Mouse (Mus musculus): Measurements from ENCODE around the gene Gimap7.
"Not testable (repeated sequence)": the region's sequence is repeated elsewhere in the genome, so short reads cannot be mapped to it uniquely, and the experiment has no call there.

Gimap7 gene

GRCm38 (mm10) chr6:48718455-48718854 lies at the start of gene Gimap7, which contains the start of gene Gm28053:
Gimap7 (plus strand) TSS chr6:48718621.
Gm28053 (plus strand) TSS chr6:48718607.
- peak; percentile 92 for DNase-seq (ENCODE audit: low read depth, low spot score)

- peak; percentile 51 for DNase-seq (ENCODE audit: low read depth, low spot score)
These were observed 48.9 kb upstream of the Gimap7 start for GRCm38 (mm10) chr6:48669446-48669969.

- peak; percentile 62 for DNase-seq (ENCODE audit: low read depth, low spot score)
These were observed 43.9 kb upstream of the Gimap7 start for GRCm38 (mm10) chr6:48674291-48675058.

GRCm38 (mm10) chr6:48675400-48675930 lies 43.0 kb upstream of the Gimap7 start:
- DNase-seq (ENCODE audit: low read depth, low spot score) = no peak

GRCm38 (mm10) chr6:48675931-48676859 lies 42.2 kb upstream of the Gimap7 start, which contains the start of gene Gimap9:
Gimap9 (plus strand) TSS chr6:48676129.
- DNase-seq (ENCODE audit: low read depth, low spot score) = peak; percentile 92

GRCm38 (mm10) chr6:48676860-48677415 lies 41.5 kb upstream of the Gimap7 start:
- DNase-seq (ENCODE audit: low read depth, low spot score) = no peak

GRCm38 (mm10) chr6:48677492-48678345 lies 40.7 kb upstream of the Gimap7 start:
- peak; percentile 56 for DNase-seq (ENCODE audit: low read depth, low spot score)

GRCm38 (mm10) chr6:48678391-48678790 lies 40.0 kb upstream of the Gimap7 start:
- no peak for DNase-seq (ENCODE audit: low read depth, low spot score)

- peak; percentile 80 for DNase-seq (ENCODE audit: low read depth, low spot score)
These were observed 38.7 kb upstream of the Gimap7 start for GRCm38 (mm10) chr6:48679701-48680100.

GRCm38 (mm10) chr6:48680421-48680820 lies 38.0 kb upstream of the Gimap7 start:
- DNase-seq (ENCODE audit: low read depth, low spot score) = peak; percentile 89

GRCm38 (mm10) chr6:48681472-48682090 lies 36.8 kb upstream of the Gimap7 start:
- peak; percentile 77 for DNase-seq (ENCODE audit: low read depth, low spot score)

- no peak for DNase-seq (ENCODE audit: low read depth, low spot score)
These were observed 36.1 kb upstream of the Gimap7 start for GRCm38 (mm10) chr6:48682271-48682670.

- not testable (repeated sequence) for DNase-seq (ENCODE audit: low read depth, low spot score)
These were observed 35.1 kb upstream of the Gimap7 start for GRCm38 (mm10) chr6:48683263-48683821.

GRCm38 (mm10) chr6:48684319-48684718 lies 34.1 kb upstream of the Gimap7 start, which contains the start of gene Gimap4:
Gimap4 (plus strand) TSS chr6:48684549.
- DNase-seq (ENCODE audit: low read depth, low spot score) = peak; percentile 74

- DNase-seq (ENCODE audit: low read depth, low spot score) = no peak
These were observed 33.6 kb upstream of the Gimap7 start for GRCm38 (mm10) chr6:48684806-48685205.

GRCm38 (mm10) chr6:48685251-48685650 lies 33.2 kb upstream of the Gimap7 start:
- DNase-seq (ENCODE audit: low read depth, low spot score) = peak; percentile 53

GRCm38 (mm10) chr6:48685694-48686665 lies 32.4 kb upstream of the Gimap7 start:
- peak; percentile 45 for DNase-seq (ENCODE audit: low read depth, low spot score)

- peak; percentile 37 for DNase-seq (ENCODE audit: low read depth, low spot score)
These were observed 31.3 kb upstream of the Gimap7 start for GRCm38 (mm10) chr6:48687077-48687476.

All from CD4-positive helper T cell, adult 2 months (primary cell).